Mouse (Mus musculus): ENCODE results near the gene Cdh1. TPM values are rescaled to one million over a fixed set of nuclear protein-coding genes. Genes with fewer than 3 reads are reported as not detected.

The Cdh1 gene
- polyA plus RNA-seq, 1 experiment from 2014 or later: 1.7 TPM

GRCm38 (mm10) chr8:106623451-106623850 is 20.3 kb downstream of the Cdh1 start:
- Histone ChIP-seq H3K4me3 (ENCODE audit: low read depth, low read length) (no peak overlapping the region), H3K4me1 (ENCODE audit: control insufficient read depth, insufficient read depth, low read length) (peaks cover 8% of the 10 kb centered on the region), H3K4me2 (no peak overlapping the region), H3K9me3 (replicated peaks; ENCODE audit: control insufficient read depth, low read length) (no peaks in the 10 kb centered on the region), H3K36me3 (ENCODE audit: control insufficient read depth, insufficient read depth, low read length) (no peaks in the 10 kb centered on the region), H3K27ac (ENCODE audit: low read depth, low read length) (no peak overlapping the region), H3K27me3 (ENCODE audit: control insufficient read depth, insufficient read depth, low read length) (0 out of 2 replicates have a peak, but pooled peaks cover 3% of the 10 kb centered on the region), H3K9ac (ENCODE audit: low read depth, low read length) (no peak overlapping the region)
- ATAC-seq (replicated peaks; ENCODE audit: insufficient number of reproducible peaks, low FRiP score, low TSS enrichment): no peak
- 83% methylated on average over 3 of the region's 3 CpGs for WGBS (ENCODE audit: insufficient replicate concordance)

DNA sequence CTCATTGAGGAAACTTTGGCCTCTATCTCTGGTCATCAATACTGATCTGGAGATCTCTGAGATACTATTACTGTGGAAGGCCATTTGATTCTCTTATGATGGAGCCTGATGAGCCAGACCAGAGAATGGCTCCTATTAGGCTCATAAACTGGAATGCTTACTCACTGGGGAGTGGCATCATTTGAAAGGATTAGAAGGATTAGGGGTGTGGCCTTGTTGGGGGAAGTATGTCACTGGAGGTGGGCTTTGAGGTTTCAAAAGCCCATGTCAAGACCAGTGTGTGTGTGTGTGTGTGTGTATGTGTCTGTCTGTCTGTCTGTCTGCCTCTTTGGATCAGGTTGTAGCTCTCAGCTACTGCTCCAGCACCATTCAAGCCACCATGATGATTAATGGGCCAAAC is 20.8 kb downstream of the Cdh1 start:
- no peak for ATAC-seq (replicated peaks; ENCODE audit: insufficient number of reproducible peaks, low FRiP score, low TSS enrichment)
- Histone ChIP-seq H3K9ac (ENCODE audit: low read depth, low read length) (no peak overlapping the region), H3K27me3 (ENCODE audit: control insufficient read depth, insufficient read depth, low read length) (0 out of 2 replicates have a peak, but pooled peaks cover 3% of the 10 kb centered on the region), H3K4me1 (ENCODE audit: control insufficient read depth, insufficient read depth, low read length) (peaks cover 8% of the 10 kb centered on the region), H3K4me2 (no peak overlapping the region), H3K36me3 (ENCODE audit: control insufficient read depth, insufficient read depth, low read length) (no peaks in the 10 kb centered on the region), H3K9me3 (replicated peaks; ENCODE audit: control insufficient read depth, low read length) (no peaks in the 10 kb centered on the region), H3K4me3 (ENCODE audit: low read depth, low read length) (no peak overlapping the region), H3K27ac (ENCODE audit: low read depth, low read length) (no peak overlapping the region)

GRCm38 (mm10) chr8:106624743-106625142 is 21.6 kb downstream of the Cdh1 start:
- no peaks in the 10 kb centered on the region for H3K9me3 ChIP-seq (replicated peaks; ENCODE audit: control insufficient read depth, low read length)
- no peak for ATAC-seq (replicated peaks; ENCODE audit: insufficient number of reproducible peaks, low FRiP score, low TSS enrichment)
- no peak overlapping the region for H3K4me3 ChIP-seq (ENCODE audit: low read depth, low read length)
- H3K4me1 ChIP-seq (ENCODE audit: control insufficient read depth, insufficient read depth, low read length): peaks cover 3% of the 10 kb centered on the region
- H3K27me3 ChIP-seq (ENCODE audit: control insufficient read depth, insufficient read depth, low read length): 0 out of 2 replicates have a peak, but pooled peaks cover 3% of the 10 kb centered on the region
- H3K4me2 ChIP-seq: no peak overlapping the region
- H3K9ac ChIP-seq (ENCODE audit: low read depth, low read length): no peak overlapping the region
- no peak overlapping the region for H3K27ac ChIP-seq (ENCODE audit: low read depth, low read length)
- H3K36me3 ChIP-seq (ENCODE audit: control insufficient read depth, insufficient read depth, low read length): no peaks in the 10 kb centered on the region
- 76% methylated on average over 3 of the region's 3 CpGs for WGBS (ENCODE audit: insufficient replicate concordance)

GRCm38 (mm10) chr8:106626096-106626865 is 23.1 kb downstream of the Cdh1 start:
- no peaks in the 10 kb centered on the region for H3K36me3 ChIP-seq (ENCODE audit: control insufficient read depth, insufficient read depth, low read length)
- 0 out of 2 replicates have a peak, but pooled peaks cover 3% of the 10 kb centered on the region for H3K27me3 ChIP-seq (ENCODE audit: control insufficient read depth, insufficient read depth, low read length)
- H3K4me1 ChIP-seq (ENCODE audit: control insufficient read depth, insufficient read depth, low read length): no peaks in the 10 kb centered on the region
- H3K9me3 ChIP-seq (replicated peaks; ENCODE audit: control insufficient read depth, low read length): no peaks in the 10 kb centered on the region
- no peak for ATAC-seq (replicated peaks; ENCODE audit: insufficient number of reproducible peaks, low FRiP score, low TSS enrichment)
- 66% methylated on average over 9 of the region's 9 CpGs for WGBS (ENCODE audit: insufficient replicate concordance)
- no peak overlapping the region for H3K9ac ChIP-seq (ENCODE audit: low read depth, low read length)
- H3K27ac ChIP-seq (ENCODE audit: low read depth, low read length): no peak overlapping the region
- H3K4me3 ChIP-seq (ENCODE audit: low read depth, low read length): no peak overlapping the region
- H3K4me2 ChIP-seq: no peak overlapping the region

DNA sequence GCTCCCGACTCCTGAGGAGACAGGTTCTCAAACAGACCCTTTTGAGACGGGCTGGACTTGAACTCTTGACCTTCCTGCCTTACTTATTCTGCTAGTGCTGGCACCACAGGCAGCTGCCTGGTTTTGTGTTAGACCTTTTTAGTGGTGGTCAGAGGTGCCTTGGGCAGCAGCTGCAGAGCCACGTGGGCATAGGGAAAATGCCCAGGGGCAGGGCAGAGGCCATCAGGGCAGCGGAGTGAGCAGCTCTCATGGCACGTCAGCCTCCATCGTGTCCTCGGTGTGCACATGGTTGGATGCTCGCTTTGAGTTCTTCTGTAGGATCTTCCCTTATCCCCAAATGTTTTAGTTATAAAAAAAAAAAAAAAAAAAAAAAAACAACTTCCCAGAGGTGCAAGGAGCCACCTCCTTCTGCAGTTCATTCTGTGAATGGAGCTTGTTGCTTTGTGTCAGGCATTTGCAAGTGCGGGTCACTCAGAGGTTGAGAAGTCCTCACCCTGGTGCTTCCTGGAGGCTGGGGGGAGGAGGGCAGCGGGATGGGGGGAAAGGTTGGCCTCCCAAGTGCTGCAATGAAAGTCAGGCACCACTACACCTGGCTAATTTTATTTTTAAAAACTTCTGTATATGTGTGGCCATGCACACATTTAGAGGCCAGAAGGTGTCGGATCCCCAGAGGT is 25.3 kb downstream of the Cdh1 start:
- no peak overlapping the region for H3K4me2 ChIP-seq
- 0 out of 2 replicates have a peak, but pooled peaks cover 3% of the 10 kb centered on the region for H3K27me3 ChIP-seq (ENCODE audit: control insufficient read depth, insufficient read depth, low read length)
- no peak overlapping the region for H3K27ac ChIP-seq (ENCODE audit: low read depth, low read length)
- H3K4me1 ChIP-seq (ENCODE audit: control insufficient read depth, insufficient read depth, low read length): no peaks in the 10 kb centered on the region
- H3K4me3 ChIP-seq (ENCODE audit: low read depth, low read length): no peak overlapping the region
- no peak for ATAC-seq (replicated peaks; ENCODE audit: insufficient number of reproducible peaks, low FRiP score, low TSS enrichment)
- 80% methylated on average over 11 of the region's 11 CpGs for WGBS (ENCODE audit: insufficient replicate concordance)
- H3K9ac ChIP-seq (ENCODE audit: low read depth, low read length): no peak overlapping the region
- H3K36me3 ChIP-seq (ENCODE audit: control insufficient read depth, insufficient read depth, low read length): no peaks in the 10 kb centered on the region
- H3K9me3 ChIP-seq (replicated peaks; ENCODE audit: control insufficient read depth, low read length): no peaks in the 10 kb centered on the region

- Histone ChIP-seq H3K9me3 (replicated peaks; ENCODE audit: control insufficient read depth, low read length) (no peaks in the 10 kb centered on the region), H3K36me3 (ENCODE audit: control insufficient read depth, insufficient read depth, low read length) (no peaks in the 10 kb centered on the region), H3K4me3 (ENCODE audit: low read depth, low read length) (no peak overlapping the region), H3K4me1 (ENCODE audit: control insufficient read depth, insufficient read depth, low read length) (no peaks in the 10 kb centered on the region), H3K4me2 (no peak overlapping the region), H3K27me3 (ENCODE audit: control insufficient read depth, insufficient read depth, low read length) (peaks cover 4% of the 10 kb centered on the region; the same call in 1 of the 2 replicates), H3K27ac (ENCODE audit: low read depth, low read length) (no peak overlapping the region), H3K9ac (ENCODE audit: low read depth, low read length) (no peak overlapping the region)
- ATAC-seq (replicated peaks; ENCODE audit: insufficient number of reproducible peaks, low FRiP score, low TSS enrichment): no peak
- WGBS (ENCODE audit: insufficient replicate concordance): 61% methylated on average over 5 of the region's 5 CpGs
These were observed 26.3 kb downstream of the Cdh1 start for GRCm38 (mm10) chr8:106629456-106629855.

- Histone ChIP-seq H3K27me3 (ENCODE audit: control insufficient read depth, insufficient read depth, low read length) (peaks cover 4% of the 10 kb centered on the region; the same call in 1 of the 2 replicates), H3K9ac (ENCODE audit: low read depth, low read length) (no peak overlapping the region)
- WGBS (ENCODE audit: insufficient replicate concordance): 54% methylated on average over 5 of the region's 5 CpGs
These were observed 28.8 kb downstream of the Cdh1 start for GRCm38 (mm10) chr8:106631904-106632303.

GRCm38 (mm10) chr8:106632650-106633049 is 29.5 kb downstream of the Cdh1 start:
- Histone ChIP-seq H3K4me1 (ENCODE audit: control insufficient read depth, insufficient read depth, low read length) (no peaks in the 10 kb centered on the region), H3K9me3 (replicated peaks; ENCODE audit: control insufficient read depth, low read length) (no peaks in the 10 kb centered on the region), H3K4me3 (ENCODE audit: low read depth, low read length) (no peak overlapping the region), H3K27me3 (ENCODE audit: control insufficient read depth, insufficient read depth, low read length) (peaks cover 4% of the 10 kb centered on the region; the same call in 1 of the 2 replicates), H3K27ac (ENCODE audit: low read depth, low read length) (no peak overlapping the region), H3K36me3 (ENCODE audit: control insufficient read depth, insufficient read depth, low read length) (no peaks in the 10 kb centered on the region), H3K4me2 (no peak overlapping the region), H3K9ac (ENCODE audit: low read depth, low read length) (no peak overlapping the region)
- no peak for ATAC-seq (replicated peaks; ENCODE audit: insufficient number of reproducible peaks, low FRiP score, low TSS enrichment)
- 24% methylated on average over 8 of the region's 8 CpGs for WGBS (ENCODE audit: insufficient replicate concordance)

More at GRCm38 (mm10) chr8:106631904-106632303, 28.8 kb downstream of the Cdh1 start:
- no peaks in the 10 kb centered on the region for H3K36me3 ChIP-seq (ENCODE audit: control insufficient read depth, insufficient read depth, low read length)
- ATAC-seq (replicated peaks; ENCODE audit: insufficient number of reproducible peaks, low FRiP score, low TSS enrichment): no peak
- no peaks in the 10 kb centered on the region for H3K9me3 ChIP-seq (replicated peaks; ENCODE audit: control insufficient read depth, low read length)
- H3K4me3 ChIP-seq (ENCODE audit: low read depth, low read length): no peak overlapping the region
- H3K4me1 ChIP-seq (ENCODE audit: control insufficient read depth, insufficient read depth, low read length): no peaks in the 10 kb centered on the region
- no peak overlapping the region for H3K27ac ChIP-seq (ENCODE audit: low read depth, low read length)
- no peak overlapping the region for H3K4me2 ChIP-seq
